Mouse (Mus musculus): ENCODE data around the gene Slc9b1.
A peak's percentile ranks its signal among the peaks of the same experiment; 100 is the strongest.

Gene Slc9b1

GRCm38 (mm10) chr3:135393186-135393585 is 45.4 kb downstream of the Slc9b1 start:
- no peak for DNase-seq (ENCODE audit: low spot score)

- DNase-seq (ENCODE audit: low spot score): no peak
These were observed 47.3 kb downstream of the Slc9b1 start for GRCm38 (mm10) chr3:135395085-135395484.

GRCm38 (mm10) chr3:135396081-135396480 is 48.3 kb downstream of the Slc9b1 start:
- no peak for DNase-seq (ENCODE audit: low spot score)

- no peak for DNase-seq (ENCODE audit: low spot score)
These were observed 49.3 kb downstream of the Slc9b1 start for GRCm38 (mm10) chr3:135397112-135397511.

GRCm38 (mm10) chr3:135402201-135402658 is 54.4 kb downstream of the Slc9b1 start:
- peak; percentile 59 for DNase-seq (ENCODE audit: low spot score)

- no peak for DNase-seq (ENCODE audit: low spot score)
These were observed 55.4 kb downstream of the Slc9b1 start for GRCm38 (mm10) chr3:135403211-135403610.

GRCm38 (mm10) chr3:135403856-135404255 is 56.0 kb downstream of the Slc9b1 start:
- no peak for DNase-seq (ENCODE audit: low spot score)

GRCm38 (mm10) chr3:135404599-135404998 is 56.8 kb downstream of the Slc9b1 start:
- no peak for DNase-seq (ENCODE audit: low spot score)

- no peak for DNase-seq (ENCODE audit: low spot score)
These were observed 59.5 kb downstream of the Slc9b1 start for GRCm38 (mm10) chr3:135407351-135407750.

GRCm38 (mm10) chr3:135409219-135409618 is 61.4 kb downstream of the Slc9b1 start:
- no peak for DNase-seq (ENCODE audit: low spot score)

- DNase-seq (ENCODE audit: low spot score): no peak
These were observed 63.2 kb downstream of the Slc9b1 start for GRCm38 (mm10) chr3:135411056-135411455.

GRCm38 (mm10) chr3:135411824-135412223 is 64.0 kb downstream of the Slc9b1 start:
- no peak for DNase-seq (ENCODE audit: low spot score)

- no peak for DNase-seq (ENCODE audit: low spot score)
These were observed 69.4 kb downstream of the Slc9b1 start for GRCm38 (mm10) chr3:135417245-135417644.

- no peak for DNase-seq (ENCODE audit: low spot score)
These were observed 70.0 kb downstream of the Slc9b1 start for GRCm38 (mm10) chr3:135417799-135418198.

GRCm38 (mm10) chr3:135420542-135421309 is 72.9 kb downstream of the Slc9b1 start:
- no peak for DNase-seq (ENCODE audit: low spot score)

GRCm38 (mm10) chr3:135421310-135421594 is 73.4 kb downstream of the Slc9b1 start:
- DNase-seq (ENCODE audit: low spot score): no peak

- DNase-seq (ENCODE audit: low spot score): no peak
These were observed 74.5 kb downstream of the Slc9b1 start for GRCm38 (mm10) chr3:135422232-135422855.

- peak; percentile 75 for DNase-seq (ENCODE audit: low spot score)
These were observed 75.2 kb downstream of the Slc9b1 start for GRCm38 (mm10) chr3:135422856-135423607.

GRCm38 (mm10) chr3:135423608-135424212 is 75.9 kb downstream of the Slc9b1 start, which contains the start of gene Cisd2:
Gene Cisd2 (minus strand): TSS chr3:135423925.
- DNase-seq (ENCODE audit: low spot score): no peak

GRCm38 (mm10) chr3:135436901-135437616 is 89.2 kb downstream of the Slc9b1 start:
- DNase-seq (ENCODE audit: low spot score): no peak

- peak; percentile 89 for DNase-seq (ENCODE audit: low spot score)
These were observed 90.1 kb downstream of the Slc9b1 start, which contains the start of gene Ube2d3 for GRCm38 (mm10) chr3:135437758-135438495. Gene Ube2d3 (plus strand): TSS chr3:135438149.
